Mouse (Mus musculus): Measurements from ENCODE around the gene Pla2g2e.
A peak's percentile ranks its signal among the peaks of the same experiment; 100 is the strongest.
"Not testable (repeated sequence)": the region's sequence is repeated elsewhere in the genome, so short reads cannot be mapped to it uniquely, and the experiment has no call there.

Gene Pla2g2e

DNA sequence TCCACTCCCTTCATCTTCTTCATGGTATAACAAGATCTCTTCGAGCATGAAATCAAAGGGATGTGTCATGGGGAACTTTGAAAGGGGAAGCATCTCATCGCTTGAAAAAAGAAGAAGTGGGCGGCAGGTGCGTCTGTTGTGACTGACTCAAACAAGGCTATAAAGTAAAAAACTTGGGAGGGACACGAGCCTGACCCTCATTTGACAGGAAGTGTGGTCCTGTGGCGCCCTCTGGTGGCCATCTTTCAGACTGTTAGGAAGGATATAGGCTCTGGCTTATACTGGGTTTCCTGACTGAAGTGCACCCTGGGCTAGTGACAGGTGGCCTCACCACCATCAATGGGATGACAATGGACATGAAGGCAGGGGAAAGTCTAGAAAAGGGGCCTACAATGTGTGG, 6.5 kb downstream of the Pla2g2e start:
- peak; percentile 97 for DNase-seq

- no peak for DNase-seq
Measured at GRCm38 (mm10) chr4:138889165-138889564, 11.4 kb downstream of the Pla2g2e start.

GRCm38 (mm10) chr4:138889635-138890034, 11.9 kb downstream of the Pla2g2e start:
- peak; percentile 96 for DNase-seq

- no peak for DNase-seq
Measured at GRCm38 (mm10) chr4:138892655-138893054, 14.9 kb downstream of the Pla2g2e start.

GRCm38 (mm10) chr4:138893789-138894188, 16.0 kb downstream of the Pla2g2e start:
- DNase-seq = not testable (repeated sequence)

GRCm38 (mm10) chr4:138899361-138899760, 21.6 kb downstream of the Pla2g2e start:
- no peak for DNase-seq

GRCm38 (mm10) chr4:138905624-138906337, 28.0 kb downstream of the Pla2g2e start:
- no peak for DNase-seq

- DNase-seq = peak; percentile 91
Measured at GRCm38 (mm10) chr4:138913141-138913787, 35.5 kb downstream of the Pla2g2e start.

DNA sequence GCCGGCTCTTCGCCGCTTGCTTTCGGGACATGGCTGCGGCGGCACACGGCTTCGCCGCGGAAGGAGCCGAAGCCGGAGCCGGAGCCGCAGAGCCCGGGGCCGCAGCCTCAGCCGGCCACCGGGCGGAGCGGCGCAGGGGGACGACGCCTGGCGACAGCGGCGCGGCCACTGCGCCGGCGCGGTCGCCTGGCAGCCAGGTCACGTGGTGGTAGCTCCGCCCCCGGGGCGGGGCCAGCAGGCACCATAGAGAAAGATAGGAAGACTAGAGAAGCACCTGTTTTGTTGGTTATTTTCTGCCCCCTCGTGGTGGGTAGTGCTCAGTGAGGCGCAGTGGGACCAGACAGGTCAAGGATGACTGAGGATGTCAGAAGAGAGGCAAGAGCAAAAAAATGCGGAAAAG, 36.1 kb downstream of the Pla2g2e start, which contains the start of gene Otud3:
TSS of gene Otud3 (minus strand) at position 149 of the 400 bp plus-strand sequence.
- DNase-seq = peak; percentile 99

- no peak for DNase-seq
Measured at GRCm38 (mm10) chr4:138917282-138917681, 39.5 kb downstream of the Pla2g2e start.

- no peak for DNase-seq
Measured at GRCm38 (mm10) chr4:138921254-138922130, 43.8 kb downstream of the Pla2g2e start.

- DNase-seq = peak; percentile 99
Measured at GRCm38 (mm10) chr4:138922131-138922459, 44.4 kb downstream of the Pla2g2e start.

GRCm38 (mm10) chr4:138925561-138925960, 47.8 kb downstream of the Pla2g2e start:
- no peak for DNase-seq

All from heart, adult 11 months (tissue).